Mouse (Mus musculus) CH12.LX (cell line): ENCODE measurements around the gene Syngap1. TPM values are rescaled to one million over a fixed set of nuclear protein-coding genes. Genes with fewer than 3 reads are reported as not detected.

Source experiments
- DNase-seq: peaks from one replicate; pipeline ENCODE4 v3.0.0-alpha.2; 2013; ENCODE audit errors: extremely low read depth
- H3K27ac ChIP-seq: 2 replicates; pipeline ENCODE4 v1.5.1; 2012; ENCODE audit warnings: low read depth, mild to moderate bottlenecking, control low read depth, moderate library complexity; ENCODE audit not compliant: insufficient read depth
- H3K27me3 ChIP-seq: replicated peaks from 2 replicates; pipeline ENCODE3; 2012; ENCODE audit warnings: inconsistent platforms
- H3K36me3 ChIP-seq, 2 experiments: replicated peaks in 1 of 2; 2 replicates each; pipeline versions ENCODE3 to v1.6.1; 2012; ENCODE audit warnings: inconsistent platforms in 1 of 2, low read length in 1 of 2, mild to moderate bottlenecking in 1 of 2, mixed read lengths in 1 of 2, moderate library complexity in 1 of 2; ENCODE audit not compliant: control insufficient read depth in 1 of 2, insufficient read depth in 1 of 2
- H3K4me1 ChIP-seq, 2 experiments: 2 replicates each; pipeline ENCODE4 v1.6.1; 2012; ENCODE audit warnings: inconsistent platforms in 1 of 2, moderate library complexity in 1 of 2; ENCODE audit not compliant: insufficient read depth in 2 of 2, control insufficient read depth in 1 of 2
- H3K4me2 ChIP-seq: 2 replicates; pipeline ENCODE4 v1.6.1; 2012; ENCODE audit warnings: low read depth, mild to moderate bottlenecking, control low read depth; ENCODE audit not compliant: poor library complexity, insufficient read depth, severe bottlenecking
- H3K4me3 ChIP-seq, 3 experiments: fragments of 150-350 bp in 1 of 3; sonication (generic) in 1 of 3; replicated peaks in 1 of 3; 2 replicates each; pipeline versions ENCODE3 to v1.5.1; 2011 to 2012; ENCODE audit warnings: low read depth in 2 of 3, low read length in 2 of 3, mild to moderate bottlenecking in 2 of 3, moderate library complexity in 2 of 3, control low read depth in 1 of 3, improper control_type of control experiment in 1 of 3, inconsistent platforms in 1 of 3, mixed read lengths in 1 of 3; ENCODE audit not compliant: poor library complexity in 1 of 3
- H3K79me2 ChIP-seq: replicated peaks from 2 replicates; pipeline ENCODE4 v1.6.1; 2012; ENCODE audit warnings: mild to moderate bottlenecking, moderate library complexity; ENCODE audit not compliant: control insufficient read depth, poor library complexity, insufficient read depth, severe bottlenecking; ENCODE audit errors: extremely low read depth
- H3K9ac ChIP-seq: 2 replicates; pipeline ENCODE4 v1.6.1; 2012; ENCODE audit warnings: low read depth, mild to moderate bottlenecking, control low read depth, moderate library complexity; ENCODE audit not compliant: insufficient read depth
- H3K9me3 ChIP-seq: replicated peaks from 2 replicates; pipeline ENCODE3; 2012; ENCODE audit warnings: low read length, inconsistent platforms, mixed read lengths
- BHLHE40 ChIP-seq: IDR thresholded peaks from 2 replicates; pipeline ENCODE4 v1.6.1; 2011; ENCODE audit warnings: mild to moderate bottlenecking, low read depth, low read length, improper control_type of control experiment
- CTCF ChIP-seq, 2 experiments: IDR thresholded peaks in 1 of 2; conservative IDR thresholded peaks in 1 of 2; 2 replicates each; pipeline ENCODE4 v1.5.1; 2011 to 2012; ENCODE audit warnings: low read depth in 2 of 2, low read length in 2 of 2, improper control_type of control experiment in 1 of 2, inconsistent platforms in 1 of 2, mild to moderate bottlenecking in 1 of 2, moderate library complexity in 1 of 2
- EP300 ChIP-seq: IDR thresholded peaks from 2 replicates; pipeline ENCODE4 v1.6.1; 2011; ENCODE audit warnings: low read length, improper control_type of control experiment
- HCFC1 ChIP-seq: IDR thresholded peaks from 2 replicates; pipeline ENCODE4 v1.6.1; 2012; ENCODE audit warnings: low read depth, mild to moderate bottlenecking, inconsistent platforms, low read length, improper control_type of control experiment
- KAT2A ChIP-seq: IDR thresholded peaks from 2 replicates; pipeline ENCODE4 v1.6.1; 2012; ENCODE audit warnings: low read length, improper control_type of control experiment, inconsistent platforms; ENCODE audit not compliant: insufficient replicate concordance
- MAFK ChIP-seq: IDR thresholded peaks from 2 replicates; pipeline ENCODE4 v1.6.1; 2011; ENCODE audit warnings: low read length, improper control_type of control experiment; ENCODE audit not compliant: insufficient replicate concordance
- MAX ChIP-seq: IDR thresholded peaks from 2 replicates; pipeline ENCODE4 v1.6.1; 2011; ENCODE audit warnings: low read length, improper control_type of control experiment
- MXI1 ChIP-seq: IDR thresholded peaks from 2 replicates; pipeline ENCODE4 v1.6.1; 2011; ENCODE audit warnings: mild to moderate bottlenecking, low read depth, low read length, improper control_type of control experiment
- MYC ChIP-seq: IDR thresholded peaks from 2 replicates; pipeline ENCODE4 v1.6.1; 2011; ENCODE audit warnings: low read depth, mild to moderate bottlenecking, improper control_type of control experiment, low read length
- NELFE ChIP-seq: IDR thresholded peaks from 2 replicates; pipeline ENCODE4 v1.6.1; 2011; ENCODE audit warnings: low read depth, low read length, improper control_type of control experiment
- NRF1 ChIP-seq: IDR thresholded peaks from 2 replicates; pipeline ENCODE4 v1.6.1; 2014; ENCODE audit warnings: low read depth, mild to moderate bottlenecking, inconsistent platforms, low read length, improper control_type of control experiment, moderate library complexity
- POLR2A ChIP-seq: IDR thresholded peaks from 2 replicates; pipeline ENCODE4 v1.6.1; 2011; ENCODE audit warnings: low read depth, mild to moderate bottlenecking, improper control_type of control experiment, low read length
- RAD21 ChIP-seq: IDR thresholded peaks from 2 replicates; pipeline ENCODE4 v1.6.1; 2011; ENCODE audit warnings: low read depth, mild to moderate bottlenecking, low read length, improper control_type of control experiment, moderate library complexity
- SIN3A ChIP-seq: IDR thresholded peaks from 2 replicates; pipeline ENCODE4 v1.6.1; 2012; ENCODE audit warnings: low read length, improper control_type of control experiment, inconsistent platforms
- SMC3 ChIP-seq: IDR thresholded peaks from 2 replicates; pipeline ENCODE4 v1.6.1; 2011; ENCODE audit warnings: low read depth, low read length, improper control_type of control experiment
- TBP ChIP-seq: conservative IDR thresholded peaks from 2 replicates; pipeline ENCODE4 v1.6.1; 2011; ENCODE audit warnings: low read depth, low read length, improper control_type of control experiment
- TCF12 ChIP-seq: IDR thresholded peaks from 2 replicates; pipeline ENCODE4 v1.6.1; 2014; ENCODE audit warnings: low read depth, mild to moderate bottlenecking, inconsistent platforms, low read length, improper control_type of control experiment
- UBTF ChIP-seq: IDR thresholded peaks from 2 replicates; pipeline ENCODE4 v1.6.1; 2012; ENCODE audit warnings: low read depth, mild to moderate bottlenecking, inconsistent platforms, low read length, improper control_type of control experiment, moderate library complexity
- USF1 ChIP-seq: IDR thresholded peaks from 2 replicates; pipeline ENCODE4 v1.6.1; 2014; ENCODE audit warnings: low read depth, mild to moderate bottlenecking, inconsistent platforms, low read length, improper control_type of control experiment
- USF2 ChIP-seq: conservative IDR thresholded peaks from 2 replicates; pipeline ENCODE4 v1.6.1; 2011; ENCODE audit warnings: low read depth, low read length, improper control_type of control experiment
- ZKSCAN1 ChIP-seq: IDR thresholded peaks from 2 replicates; pipeline ENCODE4 v1.6.1; 2012; ENCODE audit warnings: low read depth, inconsistent platforms, low read length, improper control_type of control experiment, borderline replicate concordance
- dilution Hi-C: fragments of 300-500 bp; cut with MboI; formaldehyde crosslinking; loops from 2 replicates; pipeline ENCODE4 v1.14.3; 2020; ENCODE audit warnings: low sequenced_read_pairs; ENCODE audit not compliant: extremely low pct_unique_long_range_greater_than_20kb, extremely low pct_ligation_motif_present
- in situ Hi-C: fragments of 300-500 bp; cut with MboI; formaldehyde crosslinking; loops from 3 replicates; pipeline ENCODE4 v1.14.3; 2019; ENCODE audit warnings: low sequenced_read_pairs, low pct_ligation_motif_present, low pct_unique_long_range_greater_than_20kb, mixed read lengths
- polyA plus RNA-seq: library from polyadenylated mRNA; unstranded; fragments of >175 nt; gene quantifications from 2 replicates; pipeline ENCODE4 v1.2.1, GENCODE M21; 2012; ENCODE audit warnings: low read depth; ENCODE audit not compliant: insufficient read length
- total RNA-seq, 2 experiments: library from RNA; depleted of rRNA; stranded (reverse); fragments of 300-350 nt in 1 of 2; fragments of >200 nt in 1 of 2; gene quantifications; 2 replicates each; pipeline ENCODE4 v1.2.3; 2012 to 2014

Gene Syngap1
- total and polyA plus RNA-seq, 3 experiments: 1.3 to 2.4 TPM; not detected in 1

GRCm38 (mm10) chr17:27017564-27018499 lies 76.8 kb downstream of the Syngap1 start:
- Histone ChIP-seq H3K79me2 (no peaks in the 10 kb centered on the region), H3K4me1 (peaks cover 0 to 31% of the 10 kb centered on the region in 2 experiments; a peak in 2 of 4 replicates), H3K4me2 (peak overlapping the region; percentile 96), H3K9me3 (no peaks in the 10 kb centered on the region), H3K4me3 (peak overlapping the region; percentile 42 to 64 (median 63)), H3K27ac (peak overlapping the region; percentile 18), H3K36me3 (peaks cover 28 to 33% of the 10 kb centered on the region in 2 experiments), H3K9ac (peak overlapping the region; percentile 39), H3K27me3 (no peaks in the 10 kb centered on the region)
- in situ Hi-C loops: no loop called here
- no peak for TF ChIP-seq EP300
- TF ChIP-seq RAD21: no peak
- peak; percentile 93 for TF ChIP-seq NRF1
- TF ChIP-seq HCFC1: peak; percentile 85
- TF ChIP-seq USF2: peak; percentile 71
- peak; percentile 68 for TF ChIP-seq NELFE
- TF ChIP-seq ZKSCAN1: no peak
- TF ChIP-seq MYC: peak; percentile 89
- no peak for TF ChIP-seq UBTF
- TF ChIP-seq KAT2A: peak; percentile 62; the same call in 1 of the 2 replicates
- no peak for TF ChIP-seq TBP
- TF ChIP-seq MAFK: no peak
- TF ChIP-seq CTCF (conservative IDR thresholded peaks at IDR 0.05 in 1 of 2, IDR thresholded peaks at IDR 0.05 in 1 of 2; ENCODE audit: low read depth in 2 of 2, low read length in 2 of 2): no peak
- TF ChIP-seq SIN3A: 0 out of 2 replicates have a peak, but pooled peaks have one; percentile 20
- TF ChIP-seq POLR2A: peak; percentile 73; the same call in 1 of the 2 replicates
- TF ChIP-seq BHLHE40: no peak; the same call in 1 of the 2 replicates
- peak; percentile 91 for TF ChIP-seq MAX
- peak; percentile 80 for TF ChIP-seq USF1
- peak; percentile 73 for TF ChIP-seq MXI1
- TF ChIP-seq SMC3: no peak
- 0 out of 2 replicates have a peak, but pooled peaks have one; percentile 58 for TF ChIP-seq TCF12
- DNase-seq: peak; percentile 90
- dilution Hi-C loops: no loop called here
